Mouse (Mus musculus) megakaryocyte-erythroid progenitor cell, adult 5-6 weeks (primary cell): ENCODE data around the gene Dqx1. TPM values are rescaled to one million over a fixed set of nuclear protein-coding genes. Genes with fewer than 3 reads are reported as not detected.

ENCODE experiments used
- ATAC-seq: replicated peaks from 2 replicates; pipeline ENCODE4 v1.8.0; 2016; ENCODE audit warnings: mild to moderate bottlenecking, inconsistent platforms; ENCODE audit not compliant: severe bottlenecking, poor library complexity, low FRiP score, low TSS enrichment
- total RNA-seq, 2 experiments: library from RNA; stranded (forward) in 1 of 2; stranded (reverse) in 1 of 2; fragments of 200-1000, 215-1000 nt in 1 of 2; fragments of >200 nt in 1 of 2; fragmentation: Nextera tagmentation in 1 of 2; gene quantifications; 2 replicates each; pipeline ENCODE4 v1.2.3; 2014 to 2017

Dqx1 gene
- 6.0 and 7.9 TPM in 2 replicates for total RNA-seq (2014; fragmentation: Nextera tagmentation)
- 0.56 and 1.0 TPM in 2 replicates for total RNA-seq (2017)

DNA sequence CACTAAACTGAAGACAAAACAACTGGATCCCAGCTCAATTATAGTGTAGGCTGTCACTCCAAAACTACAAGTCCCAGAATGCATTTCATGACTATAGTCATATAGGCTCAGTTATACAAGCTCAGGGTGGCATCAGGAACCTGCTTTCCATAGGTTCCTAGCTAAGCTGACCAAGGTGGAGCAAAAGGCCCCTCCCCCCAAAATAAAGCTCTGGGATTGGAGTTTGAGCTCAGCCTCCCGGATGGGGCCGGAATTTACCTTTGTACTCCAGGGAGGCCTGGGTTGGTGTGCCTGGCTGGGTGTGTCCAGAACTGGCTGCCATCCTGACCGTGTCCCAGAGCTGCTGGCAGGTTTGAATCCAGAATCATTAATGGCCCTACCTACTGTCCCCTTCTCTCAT is at the start of gene Dqx1:
Gene Dqx1 (plus strand): TSS at position 55 of the 400 bp plus-strand sequence.
- no peak for ATAC-seq

DNA sequence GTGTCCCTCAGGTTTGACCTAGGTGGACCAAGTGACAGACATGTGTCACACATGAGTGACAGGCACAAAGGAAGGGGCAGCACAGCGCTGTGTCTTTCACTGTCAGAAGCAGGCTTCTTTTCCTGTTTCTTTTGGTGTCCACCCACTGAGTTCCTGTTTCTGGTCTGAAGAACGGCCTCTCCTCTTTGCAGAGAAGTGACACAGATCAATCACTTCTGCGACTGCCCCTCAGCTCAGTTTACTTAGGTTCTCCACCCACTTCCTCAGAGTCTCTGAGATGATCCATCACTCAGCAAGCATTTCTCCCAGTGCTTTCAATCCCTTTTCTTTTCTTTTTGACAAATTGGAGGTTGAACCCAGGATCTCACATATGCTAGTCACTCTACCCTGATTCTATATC is 49.0 kb upstream of the Dqx1 start:
- no peak for ATAC-seq

DNA sequence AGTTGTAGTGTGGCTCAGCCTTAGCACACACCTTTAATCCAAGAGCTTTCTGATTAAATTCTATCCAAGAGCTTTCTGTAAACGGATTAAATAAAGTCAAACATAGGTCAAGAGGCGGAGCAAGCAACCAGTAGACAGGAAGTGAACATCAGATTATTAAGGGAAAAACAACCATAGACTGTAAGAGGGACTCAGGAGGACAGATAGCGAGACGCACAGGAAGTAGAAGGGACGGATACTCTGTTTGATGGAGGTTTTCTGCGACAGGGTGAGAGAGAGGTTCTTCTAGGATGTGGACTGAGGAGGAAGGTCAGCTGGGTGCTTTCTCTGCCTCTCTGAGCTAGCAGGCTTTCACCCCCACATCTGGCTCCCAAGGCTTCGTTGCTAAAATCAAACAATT is 47.6 kb upstream of the Dqx1 start:
- ATAC-seq, result peak; percentile 52; the same call in 1 of the 2 replicates

DNA sequence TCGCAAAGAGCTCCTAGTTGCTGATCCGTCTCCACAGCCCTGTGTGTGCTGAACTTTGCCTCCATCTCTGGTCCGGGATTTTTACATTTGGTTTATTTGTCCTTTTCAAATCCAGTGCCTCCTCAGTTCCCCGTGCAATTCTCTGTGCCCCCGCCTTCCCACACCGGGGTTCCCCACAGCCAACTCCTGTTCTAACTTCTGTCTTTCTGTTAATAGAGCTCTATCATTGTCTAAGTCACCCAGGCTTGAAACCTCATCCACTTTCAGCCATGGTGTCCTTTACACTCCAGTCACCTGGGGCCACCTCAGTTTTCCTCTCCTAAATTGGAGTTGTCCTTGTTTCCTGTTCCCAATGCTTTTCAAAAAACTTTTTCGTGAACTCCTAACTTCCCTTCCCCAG is 46.4 kb upstream of the Dqx1 start:
- no peak for ATAC-seq

DNA sequence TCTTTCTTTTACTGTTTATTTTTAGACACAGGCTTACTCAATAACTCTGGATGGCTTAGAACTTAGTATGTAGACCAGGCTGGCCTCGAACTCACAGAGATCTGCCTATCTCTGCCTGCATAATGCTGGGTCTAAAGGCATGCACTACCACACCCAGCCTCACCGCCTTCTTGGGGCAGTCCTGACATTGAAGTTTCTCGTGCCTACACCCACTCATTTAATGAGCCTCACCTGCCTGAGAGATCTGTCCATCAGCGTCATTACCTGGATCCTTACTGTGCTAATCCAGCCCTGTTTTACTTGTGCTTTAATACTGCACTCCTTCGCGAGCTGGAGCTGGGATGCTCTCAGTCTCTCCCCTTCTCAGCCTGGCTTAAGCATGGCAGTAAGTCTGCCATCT is 45.9 kb upstream of the Dqx1 start:
- no peak for ATAC-seq

DNA sequence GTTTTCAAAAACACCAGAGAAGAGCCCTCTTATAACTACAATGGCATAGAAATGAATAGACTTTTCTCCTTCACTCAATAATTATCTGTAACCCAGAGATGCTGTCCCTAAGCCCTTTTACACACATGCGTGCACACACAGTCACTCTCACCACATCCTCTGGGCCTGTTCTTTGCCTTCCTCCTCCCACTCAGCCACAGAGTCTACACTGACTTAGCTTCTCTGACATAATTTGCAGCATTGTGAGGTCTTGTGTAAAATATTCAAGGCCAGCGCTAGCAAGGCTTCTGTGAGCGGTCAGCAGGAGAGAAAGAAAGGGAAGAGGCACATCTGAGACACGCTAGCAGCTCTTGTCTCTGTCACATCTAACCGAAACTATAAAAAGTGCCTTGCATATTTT is 44.2 kb upstream of the Dqx1 start:
- ATAC-seq, result no peak

DNA sequence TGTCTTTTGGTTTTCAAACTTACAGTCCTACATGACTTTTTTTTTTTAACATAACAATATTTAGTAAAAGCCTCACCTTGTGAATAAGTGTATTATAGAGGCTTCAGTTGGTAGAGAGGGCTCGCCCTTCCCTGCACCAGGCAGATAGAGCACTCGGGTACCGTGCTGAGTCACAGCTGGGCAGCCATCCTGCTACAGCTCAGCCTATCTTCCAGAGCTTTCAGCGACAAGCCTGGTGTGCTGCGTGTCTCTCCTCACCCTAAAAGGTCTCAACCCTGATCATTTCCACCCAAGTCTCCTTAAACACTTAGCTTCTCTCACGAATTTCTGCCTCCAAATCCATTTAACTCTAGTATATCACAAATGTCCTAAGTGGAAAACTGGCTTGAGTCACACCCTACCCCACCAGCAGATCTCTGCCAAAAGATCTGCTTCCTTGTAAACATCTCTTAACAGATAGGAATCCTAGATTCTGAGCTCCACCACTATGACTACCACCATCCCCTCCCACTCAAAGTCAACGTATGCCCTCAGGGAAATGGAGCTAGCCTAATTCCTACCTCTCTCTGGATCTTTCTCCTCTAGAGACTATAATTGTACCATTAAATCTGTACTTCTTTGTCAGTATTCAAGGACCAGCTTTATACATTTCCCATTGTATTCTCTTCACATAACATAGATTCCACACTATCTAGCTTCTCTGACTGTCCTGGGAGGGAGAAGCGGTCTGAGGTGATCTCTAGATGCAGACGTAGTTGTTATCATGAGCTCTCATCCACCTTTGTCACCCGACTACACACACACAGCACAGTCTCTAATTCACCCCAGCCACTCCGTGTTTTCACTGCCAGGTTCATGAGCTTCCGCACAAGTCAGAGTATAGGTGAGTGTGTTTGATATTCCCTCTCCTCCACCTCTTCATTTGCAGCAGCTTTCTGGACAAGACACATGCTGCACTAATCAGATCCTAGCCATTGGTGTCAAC is 42.9 kb upstream of the Dqx1 start:
- ATAC-seq, result peak; percentile 89

DNA sequence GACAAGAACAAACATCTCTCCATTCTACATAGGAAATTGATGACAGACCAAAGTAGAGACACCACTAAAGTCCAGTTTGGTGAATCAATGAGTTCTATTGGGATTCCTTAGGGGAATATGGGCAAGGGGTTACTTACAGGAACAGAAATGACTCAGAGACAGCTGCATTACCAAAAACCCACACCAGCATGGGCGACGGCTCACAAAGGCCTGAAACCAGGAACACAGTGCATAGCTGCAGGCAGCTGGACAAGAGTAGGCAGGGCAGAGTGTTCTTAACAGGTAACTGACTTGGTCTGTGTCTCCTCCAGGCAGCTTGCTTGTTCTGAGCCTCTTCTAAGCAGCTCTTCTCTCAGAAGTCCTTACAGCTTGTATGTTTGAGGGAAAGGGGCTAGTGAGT is 41.9 kb upstream of the Dqx1 start:
- no peak for ATAC-seq

DNA sequence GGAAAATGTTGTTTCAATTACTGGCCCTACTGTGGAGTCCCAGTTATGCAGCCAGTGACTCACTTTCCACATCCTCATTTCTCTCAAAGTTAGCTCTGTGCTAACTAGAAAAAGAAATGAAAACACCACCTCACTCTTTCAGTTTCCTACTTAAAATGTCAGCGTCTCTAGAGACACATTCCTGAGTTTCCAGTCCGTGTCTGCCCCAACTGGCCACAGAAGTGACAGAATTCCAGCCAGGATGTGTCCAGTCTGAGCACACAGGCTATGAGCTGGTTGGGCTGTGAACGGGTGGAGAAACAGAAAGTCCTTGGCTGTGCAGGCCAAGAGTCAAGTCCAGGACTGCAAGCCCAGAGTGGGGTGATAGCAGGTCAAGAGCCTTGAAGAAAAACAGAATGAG is 40.5 kb upstream of the Dqx1 start:
- ATAC-seq, result no peak

DNA sequence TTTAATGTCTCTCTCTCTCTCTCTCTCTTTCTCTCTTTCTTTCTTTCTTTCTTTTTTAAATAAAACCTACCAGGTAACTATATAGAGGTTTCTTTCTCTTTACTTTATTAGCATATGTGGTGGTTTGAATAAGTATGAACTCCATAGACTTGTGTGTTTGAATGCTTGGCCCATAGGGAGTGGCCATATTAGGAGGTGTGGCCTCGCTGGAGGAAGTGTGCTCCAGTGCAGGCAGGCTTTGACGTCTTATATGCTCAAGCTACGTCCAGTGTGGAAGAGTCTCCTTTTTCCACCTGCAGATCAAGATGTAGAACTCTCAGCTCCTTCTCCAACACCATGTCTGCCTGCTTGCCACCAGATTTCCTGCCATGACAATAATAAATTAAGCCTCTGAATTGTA is 38.6 kb upstream of the Dqx1 start:
- ATAC-seq, result no peak

DNA sequence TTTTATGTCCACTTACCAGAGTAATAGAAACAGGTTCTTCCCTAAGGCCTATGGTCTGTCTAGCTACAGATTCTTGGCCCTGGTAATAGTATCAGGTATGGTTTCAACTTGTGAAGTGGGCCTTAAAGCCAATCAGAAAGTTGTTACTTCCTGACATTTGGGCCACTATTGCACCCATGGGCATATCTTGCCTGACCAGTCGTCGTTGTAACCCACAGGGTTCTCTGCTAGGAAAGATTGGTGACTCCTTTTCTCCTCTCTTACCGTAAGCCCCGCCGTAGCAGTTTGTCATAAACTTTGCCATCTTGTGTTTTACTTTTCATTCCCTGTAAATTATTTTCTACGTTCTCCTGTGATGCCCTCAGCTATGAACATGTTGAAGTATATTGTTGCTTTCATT is 37.5 kb upstream of the Dqx1 start:
- ATAC-seq, result peak; percentile 72

- ATAC-seq, result no peak
Measured at GRCm38 (mm10) chr6:83020836-83021593, 36.6 kb upstream of the Dqx1 start.

- no peak for ATAC-seq
Measured at GRCm38 (mm10) chr6:83023008-83023407, 34.6 kb upstream of the Dqx1 start.

- no peak for ATAC-seq
Measured at GRCm38 (mm10) chr6:83023786-83024185, 33.9 kb upstream of the Dqx1 start.

DNA sequence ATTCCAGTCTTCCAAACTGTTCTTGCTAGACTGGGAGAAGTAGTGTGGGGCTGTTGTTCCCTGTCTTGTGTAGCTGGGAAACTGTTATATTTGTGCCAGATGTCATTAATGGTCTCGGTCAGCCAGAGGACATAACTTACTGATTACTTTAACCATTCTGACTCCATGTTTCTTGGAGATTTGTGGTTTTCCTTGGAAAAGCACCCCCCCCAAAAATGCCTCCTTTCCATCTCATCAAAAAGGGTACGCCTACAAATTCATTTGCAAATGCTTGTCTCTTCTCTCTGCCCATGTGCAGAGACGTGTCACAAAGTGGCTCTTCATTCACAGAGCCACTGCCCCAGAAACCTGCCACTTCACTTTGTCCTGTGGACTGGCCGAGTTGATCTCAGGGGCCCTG is 33.2 kb upstream of the Dqx1 start:
- no peak for ATAC-seq

DNA sequence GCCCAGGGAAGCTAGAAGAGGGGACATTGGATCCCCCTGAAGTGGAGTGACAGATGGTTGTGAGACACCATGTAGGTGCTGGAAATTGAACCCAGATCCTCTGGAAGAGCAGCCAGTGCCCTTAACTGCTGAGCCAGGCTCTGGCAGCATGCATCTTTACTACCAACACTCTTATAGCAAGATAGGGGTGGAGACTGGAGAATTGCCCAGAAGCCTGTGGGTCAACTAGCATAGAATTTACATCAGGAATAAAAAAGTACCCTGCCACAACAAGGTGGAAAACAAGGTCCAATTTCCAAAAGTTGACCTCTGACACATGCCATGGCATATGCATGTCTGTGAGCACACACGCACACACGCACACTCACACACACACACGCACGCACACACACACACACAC is 32.4 kb upstream of the Dqx1 start:
- ATAC-seq, result no peak

DNA sequence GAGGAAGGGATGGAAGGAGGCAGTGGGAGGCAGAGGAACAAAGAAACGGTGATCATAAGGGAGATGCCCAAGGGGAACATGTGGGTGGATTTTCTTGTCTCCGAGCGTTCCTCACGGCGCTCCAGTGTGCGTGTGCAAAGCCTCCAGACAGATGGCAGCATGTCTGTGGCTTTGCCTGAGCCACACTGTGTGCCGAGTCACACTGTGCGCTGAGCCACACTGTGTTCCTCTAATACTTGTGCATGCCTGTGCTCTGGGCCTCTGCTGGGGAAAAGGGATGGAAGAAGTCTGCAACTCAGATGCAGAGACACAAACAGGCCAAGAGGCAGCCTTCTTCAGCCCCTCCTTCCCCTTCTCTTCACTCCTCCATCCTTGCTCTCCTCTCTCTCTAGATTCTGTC is 30.4 kb upstream of the Dqx1 start:
- no peak for ATAC-seq

- no peak for ATAC-seq
Measured at GRCm38 (mm10) chr6:83027706-83028105, 29.9 kb upstream of the Dqx1 start.

DNA sequence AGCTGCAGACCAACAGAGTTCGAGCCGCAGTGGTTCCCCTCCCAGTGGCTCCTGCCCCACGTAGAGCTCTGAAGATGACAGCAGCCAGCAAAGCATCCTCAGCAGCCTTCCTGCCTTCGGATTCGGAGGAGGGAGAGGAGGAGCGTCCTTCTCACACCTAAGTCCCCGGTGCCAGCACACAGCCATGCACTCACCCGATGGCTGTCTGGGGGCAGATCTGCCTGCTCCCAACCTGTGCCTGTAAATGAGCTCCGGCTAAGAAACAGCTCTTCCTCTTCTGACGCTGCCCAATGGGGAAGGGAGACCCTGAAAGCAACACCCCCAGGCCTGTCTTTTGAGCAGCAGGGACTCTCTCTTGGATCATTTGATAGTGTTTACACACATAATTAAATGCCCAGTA is 27.9 kb upstream of the Dqx1 start:
- no peak for ATAC-seq

DNA sequence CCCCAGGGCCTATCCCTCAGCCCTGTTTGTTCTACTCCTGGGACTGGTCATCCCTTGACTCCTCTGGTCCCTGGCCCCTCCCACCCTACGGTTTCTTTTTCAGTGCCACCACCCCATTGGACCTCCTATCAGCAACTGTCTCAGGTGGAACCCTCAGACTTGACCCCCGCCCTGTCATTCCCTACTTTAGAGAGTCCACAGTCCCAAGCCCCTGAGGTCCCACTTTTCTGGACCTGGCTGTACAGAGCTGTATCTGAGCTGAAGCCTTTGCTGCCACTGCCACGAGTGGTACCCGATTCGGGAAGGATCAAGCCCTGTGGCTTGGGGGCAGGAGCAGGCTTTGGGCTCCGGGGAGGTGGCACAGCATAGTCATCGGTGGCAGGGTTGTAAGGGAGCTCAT is 26.5 kb upstream of the Dqx1 start:
- no peak for ATAC-seq
